Mouse (Mus musculus) bone marrow macrophage, adult 2 months (primary cell): ENCODE measurements at regions not wholly inside any gene's neighbourhood (a gene's known extent, or its start where the extent isn't known, plus 50 kb on each side); places are given as distances from the start of the nearest gene placed in this dataset.

Experiments
- CTCF ChIP-seq: IDR thresholded peaks from 2 replicates; pipeline ENCODE4 v1.5.1; 2012; ENCODE audit warnings: low read depth, mild to moderate bottlenecking, low read length, moderate library complexity
- POLR2A ChIP-seq: IDR thresholded peaks from 2 replicates; pipeline ENCODE4 v1.6.1; 2012; ENCODE audit warnings: mild to moderate bottlenecking, low read depth, low read length, borderline replicate concordance

DNA sequence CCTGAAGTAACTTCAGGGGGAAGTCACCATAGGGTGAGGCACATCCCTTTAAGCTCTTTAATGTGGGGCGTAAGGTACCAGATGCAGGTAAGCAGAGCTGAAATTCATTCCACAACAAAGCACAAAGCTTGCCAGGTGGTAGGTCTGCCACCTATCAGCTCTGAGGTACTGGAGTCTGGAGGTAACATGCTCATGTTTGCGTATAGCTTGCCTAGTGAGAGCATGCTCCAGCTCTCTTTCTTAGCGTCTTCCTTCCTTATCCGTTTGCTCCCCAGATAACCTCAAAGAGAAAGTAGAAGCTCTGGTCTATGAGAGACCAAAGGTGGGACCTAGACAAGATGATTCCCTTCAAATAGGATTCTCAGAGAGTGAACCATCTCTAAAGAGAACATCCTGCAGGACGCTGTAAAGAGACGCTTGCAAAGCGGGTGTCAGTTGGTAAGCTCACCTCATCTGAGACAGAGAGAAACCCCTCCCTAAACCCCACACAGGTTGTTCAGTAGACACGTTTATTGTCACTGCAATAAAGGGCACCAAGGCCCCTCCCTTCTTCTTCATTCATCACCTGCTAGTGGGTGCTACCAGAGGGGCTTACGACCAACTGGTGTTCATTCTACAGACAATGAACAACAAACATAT lies 347.4 kb upstream of the 3110018I06Rik start:
- TF ChIP-seq POLR2A (no peak), CTCF (no peak)
